Mouse (Mus musculus) liver, adult 10 weeks (tissue): ENCODE measurements around the gene Dgki. TPM values are rescaled to one million over a fixed set of nuclear protein-coding genes. Genes with fewer than 3 reads are reported as not detected.

ENCODE experiments used
- polyA plus RNA-seq: library from polyadenylated mRNA; stranded (reverse); fragments of 350-450 nt; fragmentation: Illumina TruSeq; extraction: RNeasy Lipid Tissue Mini Kit (QIAGEN cat#74804); gene quantifications from one replicate; pipeline ENCODE4 v1.2.3, GENCODE M21; 2014; ENCODE audit warnings: low read depth, low replicate concordance

Dgki gene
- not detected for polyA plus RNA-seq

GRCm38 (mm10) chr6:37299562-37300390 lies at the start of gene Dgki:
Dgki (minus strand) TSS chr6:37300184.

GRCm38 (mm10) chr6:36809747-36810285 lies 490.2 kb downstream of the Dgki start, which contains the start of gene Ptn:
Ptn (minus strand) TSS chr6:36810220.

Other genes with a start within 250 kb of the Dgki start
- gene Creb3l2, start 142.0 kb upstream of the Dgki start, polyA plus RNA-seq, result 9.7 TPM
- 666 TPM for gene Akr1d1, start 230.0 kb upstream of the Dgki start, polyA plus RNA-seq